Mouse (Mus musculus): ENCODE results near the gene Rad51b. TPM values are rescaled to one million over a fixed set of nuclear protein-coding genes. Genes with fewer than 3 reads are reported as not detected.

The Rad51b gene
- total RNA-seq, 4 experiments from 2014 or later: 0.17 to 0.34 TPM; not detected in 2

DNA sequence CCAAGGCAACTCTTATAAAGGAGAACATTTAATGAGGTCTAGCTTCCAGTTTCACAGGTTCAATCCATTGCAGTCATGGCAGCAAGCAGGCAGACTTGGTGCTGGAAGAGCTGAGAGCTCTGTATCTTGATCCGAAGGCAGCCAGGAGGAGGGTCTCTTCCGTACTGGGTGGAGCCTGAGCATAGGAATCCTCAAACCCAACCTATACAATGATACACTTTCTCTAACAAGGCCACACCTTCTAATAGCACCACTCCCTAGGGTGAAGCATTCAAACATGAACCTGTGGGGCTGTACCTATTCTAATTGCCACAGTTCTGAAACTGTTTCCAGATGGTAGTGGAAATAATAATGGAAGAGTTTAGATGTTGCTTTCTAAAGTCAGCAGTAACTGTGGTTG is 33.5 kb downstream of the Rad51b start:
- no peak for DNase-seq (ENCODE audit: low spot score in 2 of 2)

DNA sequence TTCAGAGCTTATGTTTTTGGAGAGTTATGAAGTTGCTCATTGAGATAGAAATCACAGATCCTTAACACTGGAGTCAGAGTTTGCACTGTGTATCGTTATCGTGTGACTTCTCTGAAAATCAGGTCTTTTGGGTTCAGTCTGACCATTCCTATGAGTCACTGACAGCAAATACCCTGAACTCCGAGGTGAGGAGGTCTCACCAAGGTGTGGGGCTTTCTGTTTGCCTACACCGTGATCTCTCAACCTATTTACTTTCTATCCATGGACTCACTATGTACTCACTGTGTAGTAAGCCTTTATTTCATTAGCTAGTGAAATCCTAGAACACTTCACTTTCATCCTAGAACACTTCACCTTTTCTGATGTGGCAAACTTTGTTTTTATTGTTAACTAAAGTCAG is 34.6 kb downstream of the Rad51b start:
- DNase-seq (ENCODE audit: low spot score in 2 of 2): no peak

DNA sequence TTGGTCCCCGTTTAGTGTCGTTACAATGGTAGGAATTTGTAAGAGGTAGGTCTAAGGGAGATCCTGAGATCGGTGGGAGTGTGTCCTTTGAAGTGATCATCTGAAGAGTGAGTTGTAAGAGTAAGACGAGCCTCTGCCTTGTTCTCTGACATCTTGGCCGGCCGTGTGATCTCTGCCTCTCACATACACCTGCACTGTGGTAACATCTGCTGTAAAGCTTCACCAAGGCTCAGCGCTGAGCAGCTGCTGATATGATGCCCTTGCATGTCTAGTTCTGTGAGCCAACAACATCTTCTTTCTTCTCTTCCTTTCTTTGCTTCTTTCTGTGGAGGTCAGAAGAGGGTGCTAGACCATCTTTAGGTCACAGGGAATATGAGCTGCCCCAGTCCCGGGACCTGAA is 41.7 kb downstream of the Rad51b start:
- no peak for DNase-seq (ENCODE audit: low spot score in 2 of 2)

DNA sequence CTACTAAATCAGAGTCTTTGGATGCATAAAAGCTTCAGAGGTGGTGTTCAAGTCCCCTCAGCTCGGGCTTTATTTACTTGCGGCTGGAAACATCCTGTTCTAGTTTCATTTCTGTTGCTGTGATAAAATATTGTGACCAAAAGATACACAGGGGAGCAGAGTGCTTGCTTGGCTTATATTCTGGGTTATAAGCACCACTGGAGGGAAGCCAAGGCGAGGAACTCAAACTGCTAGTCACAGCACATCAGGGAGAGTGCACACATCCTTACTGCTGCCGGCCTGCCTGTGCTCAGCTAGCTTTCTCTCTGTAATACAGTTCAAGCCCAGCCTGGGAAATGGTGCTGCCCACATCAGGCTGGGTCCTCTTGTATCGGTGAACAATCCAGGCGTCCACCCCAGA is 43.4 kb downstream of the Rad51b start:
- no peak for DNase-seq (ENCODE audit: low spot score in 2 of 2)

DNA sequence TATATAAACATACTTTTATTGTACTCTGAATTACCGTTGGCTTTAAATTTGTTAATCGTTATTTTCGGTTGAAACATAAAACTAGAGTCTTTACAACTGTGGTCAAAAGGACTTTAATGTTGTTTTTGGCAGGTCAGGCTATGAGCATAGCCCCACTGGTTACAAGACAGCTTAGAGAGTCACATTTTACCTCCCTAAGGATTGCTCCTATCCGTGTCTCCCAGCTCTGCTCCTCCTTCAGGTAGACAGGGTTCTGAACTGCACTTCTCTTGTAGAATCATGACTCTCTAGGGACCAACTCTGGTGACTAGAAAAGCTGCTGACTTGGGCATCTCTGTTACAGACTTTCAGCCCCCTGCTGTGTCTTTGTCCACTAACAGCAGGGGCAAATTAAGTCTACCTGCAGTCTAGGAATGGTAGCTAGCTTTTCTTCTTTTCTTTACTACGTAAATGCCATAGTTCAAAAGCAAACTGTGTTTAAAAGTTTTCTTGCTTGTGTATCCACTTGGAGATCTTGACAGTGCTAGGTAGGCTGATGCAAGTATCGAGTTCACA is 44.3 kb downstream of the Rad51b start:
- no peak for DNase-seq (ENCODE audit: low spot score in 2 of 2)

DNA sequence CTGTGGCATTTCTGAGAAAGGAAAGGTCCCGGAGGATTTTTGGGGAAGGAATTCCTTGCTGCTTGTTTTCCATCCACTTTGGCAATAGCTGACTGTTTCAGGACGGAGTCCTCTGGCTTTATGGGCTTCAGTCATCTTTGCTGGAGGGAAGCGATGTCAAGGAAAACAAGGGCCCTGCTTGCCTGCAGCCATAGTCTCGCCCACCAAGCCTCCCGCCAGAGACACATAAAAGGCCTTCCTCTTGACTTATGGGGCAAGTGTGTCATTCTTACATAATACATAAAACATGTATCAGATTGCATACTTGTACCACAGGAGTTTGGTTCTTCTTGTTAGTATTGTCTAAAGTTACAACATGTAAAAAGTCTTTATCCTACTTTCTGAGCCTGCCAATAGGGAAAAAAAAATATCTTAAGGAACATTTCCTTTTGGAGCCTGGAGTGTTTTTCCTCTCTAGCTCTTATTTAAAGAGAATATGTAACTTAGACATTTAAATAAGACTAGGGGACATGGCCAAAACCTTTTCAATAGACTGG is 49.2 kb downstream of the Rad51b start:
- DNase-seq (ENCODE audit: low spot score in 2 of 2): no peak

DNA sequence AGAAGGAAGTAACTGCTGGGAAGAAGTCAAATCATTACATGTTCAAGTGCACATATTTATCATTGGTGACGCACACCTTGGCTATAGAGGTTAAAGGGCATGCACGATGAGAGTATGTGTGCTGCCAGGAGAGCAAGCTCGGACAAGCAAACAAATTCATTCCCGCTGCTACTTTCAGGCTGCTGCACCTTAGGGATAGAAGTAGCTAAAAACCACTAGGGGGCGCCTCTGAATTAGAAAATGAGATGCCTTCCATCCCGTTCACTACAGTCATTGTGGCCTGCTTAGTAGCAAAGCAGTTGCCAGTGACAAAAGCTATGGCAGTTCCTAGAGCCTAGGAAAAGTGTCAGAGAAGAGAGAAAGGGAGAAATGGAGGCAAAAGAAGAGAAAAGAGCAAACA is 50.6 kb downstream of the Rad51b start:
- peak; percentile 43 to 54 for DNase-seq (ENCODE audit: low spot score in 2 of 2)

DNA sequence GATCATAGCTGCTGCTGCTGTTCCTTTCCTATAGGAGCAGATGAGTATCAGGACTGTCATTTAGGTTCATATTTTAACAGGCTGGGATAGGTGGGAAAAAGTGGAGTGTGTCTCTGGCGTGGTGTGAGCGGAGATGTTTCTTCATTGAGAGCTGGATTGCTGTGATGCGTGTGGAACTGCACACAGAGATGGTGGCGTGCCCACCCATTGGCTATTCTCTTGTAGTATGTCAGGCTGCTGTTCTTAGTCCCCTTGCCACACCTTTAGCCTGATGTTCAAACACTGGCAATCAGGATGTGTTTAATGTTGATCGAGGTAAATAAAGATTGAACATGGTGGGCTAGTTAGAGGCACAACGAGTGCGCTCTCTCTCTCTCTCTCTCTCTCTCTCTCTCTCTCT is 54.4 kb downstream of the Rad51b start:
- no peak for DNase-seq (ENCODE audit: low spot score in 2 of 2)

DNA sequence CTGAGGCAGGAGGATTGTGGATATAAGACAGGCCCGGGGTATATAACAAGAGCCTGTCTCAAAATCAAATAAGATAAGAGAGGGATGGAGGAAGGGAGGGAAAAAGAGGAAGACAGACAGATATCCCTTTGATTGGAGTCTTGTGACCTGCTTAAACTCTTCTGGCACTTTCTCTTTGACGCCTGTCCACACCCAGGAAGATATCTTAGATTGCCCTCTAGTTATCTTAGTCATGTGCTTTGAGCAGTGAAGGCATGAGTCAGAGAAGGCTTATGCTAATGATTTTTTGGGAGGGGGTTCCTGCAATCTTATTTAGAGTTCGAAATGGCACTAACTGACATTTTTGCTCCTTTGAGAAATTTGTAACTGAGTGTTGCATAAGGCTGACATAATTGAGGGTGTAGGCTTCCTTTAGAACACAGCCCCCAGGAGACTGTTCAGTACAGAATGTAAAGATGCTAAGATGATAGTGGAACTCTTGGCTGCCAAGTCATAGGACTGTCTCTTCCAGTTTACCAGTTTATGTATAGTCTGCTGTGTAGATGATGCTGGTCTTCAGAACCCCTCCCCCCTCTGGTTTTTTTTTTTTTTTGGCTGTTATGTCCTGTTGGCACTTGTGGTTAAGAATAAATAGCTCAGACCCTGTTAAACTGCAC is 55.1 kb downstream of the Rad51b start:
- no peak for DNase-seq (ENCODE audit: low spot score in 2 of 2)

DNA sequence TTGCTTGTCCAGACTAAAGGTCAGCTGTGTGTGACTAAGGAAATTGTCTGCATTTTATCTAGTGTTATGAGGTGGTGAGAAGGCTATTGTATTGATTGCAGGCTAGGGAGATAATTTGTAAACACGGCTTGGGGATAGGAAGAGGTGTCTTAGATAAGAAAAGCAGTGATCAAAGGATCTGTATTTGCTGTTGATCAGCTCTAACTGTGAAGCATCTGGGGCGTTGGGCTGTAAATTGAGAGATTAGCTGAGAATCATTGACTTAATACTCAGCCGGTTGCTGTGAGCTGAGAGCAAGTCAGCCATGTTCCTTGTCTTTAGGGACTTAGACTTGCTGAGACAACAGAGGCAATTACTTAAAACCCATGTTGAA is 55.6 kb downstream of the Rad51b start:
- no peak for DNase-seq (ENCODE audit: low spot score in 2 of 2)

DNA sequence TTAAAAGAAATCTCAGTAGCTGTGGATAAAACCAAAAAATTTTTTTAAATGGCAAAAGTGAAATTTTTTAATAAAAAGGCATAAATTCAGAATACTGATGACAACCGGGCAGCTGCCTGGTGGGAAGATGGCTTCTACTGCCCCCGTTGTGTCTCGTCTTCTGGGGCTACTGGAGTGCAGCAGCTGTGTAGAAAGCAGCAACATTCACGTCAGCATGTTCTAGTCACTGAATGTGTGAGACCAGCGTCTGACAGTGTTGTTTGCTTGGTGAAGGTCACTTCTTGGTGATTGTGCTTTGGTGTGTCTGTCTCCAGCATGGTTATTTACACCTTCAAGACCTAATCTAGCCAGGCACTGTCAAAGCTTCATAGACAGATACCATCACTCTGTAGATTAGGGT is 56.3 kb downstream of the Rad51b start:
- no peak for DNase-seq (ENCODE audit: low spot score in 2 of 2)

DNA sequence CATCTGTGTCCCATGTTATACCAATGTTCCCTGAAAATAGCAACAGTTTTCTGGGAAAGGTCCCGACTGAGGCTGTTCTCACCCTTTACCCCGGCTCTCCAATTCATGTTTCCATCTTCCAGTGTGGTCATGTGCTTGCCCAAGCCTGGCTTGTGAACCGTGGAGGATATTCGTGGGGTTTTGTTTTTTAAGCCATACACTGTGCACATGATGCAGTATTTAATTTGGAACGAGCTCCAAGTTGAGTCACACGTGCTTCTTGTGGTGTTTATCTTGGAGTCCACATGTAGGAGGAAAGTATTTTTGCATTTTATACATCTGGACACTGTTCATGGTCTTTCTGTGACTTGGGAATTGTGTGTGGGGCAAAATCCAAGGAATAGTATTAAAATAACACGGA is 57.5 kb downstream of the Rad51b start:
- DNase-seq (ENCODE audit: low spot score in 2 of 2): no peak

DNA sequence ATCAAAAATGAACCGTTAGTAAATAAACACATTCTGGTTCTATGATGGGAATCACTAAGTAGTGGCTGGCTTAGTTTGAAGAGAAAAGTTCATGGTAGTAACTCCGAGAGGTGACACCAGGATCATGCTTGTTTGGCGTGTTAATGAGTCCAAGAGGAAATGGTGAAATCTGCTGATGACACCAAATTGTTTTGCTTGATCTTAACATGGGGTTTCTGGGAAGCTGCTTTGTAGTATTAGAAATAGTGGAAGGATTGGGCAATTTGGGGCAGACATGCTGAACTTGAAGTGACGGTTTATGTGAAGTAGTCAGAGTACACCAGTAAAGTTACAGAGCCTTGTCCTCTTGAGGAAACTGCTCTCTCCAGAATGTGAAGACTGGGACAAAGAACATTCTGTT is 59.1 kb downstream of the Rad51b start:
- DNase-seq (ENCODE audit: low spot score in 2 of 2): no peak

DNA sequence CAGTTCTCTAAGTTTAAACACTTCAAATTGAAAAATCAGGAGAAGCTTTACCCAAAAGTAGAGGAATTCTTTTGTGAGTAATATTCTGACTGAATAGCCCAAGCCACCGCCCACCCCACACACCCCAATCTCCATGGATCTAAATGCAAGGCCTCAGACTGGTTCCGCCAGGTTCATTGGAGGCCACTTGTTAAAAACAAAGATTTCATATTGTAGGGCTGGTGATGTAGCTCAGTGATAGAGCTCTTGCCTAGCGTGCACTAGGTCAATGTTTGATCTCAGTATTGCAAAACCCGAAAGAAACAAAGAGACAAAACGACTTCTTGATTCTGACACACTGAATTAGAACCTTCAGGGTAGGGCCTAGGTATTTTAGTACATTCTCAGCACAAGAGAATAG is 60.5 kb downstream of the Rad51b start:
- no peak for DNase-seq (ENCODE audit: low spot score in 2 of 2)

DNA sequence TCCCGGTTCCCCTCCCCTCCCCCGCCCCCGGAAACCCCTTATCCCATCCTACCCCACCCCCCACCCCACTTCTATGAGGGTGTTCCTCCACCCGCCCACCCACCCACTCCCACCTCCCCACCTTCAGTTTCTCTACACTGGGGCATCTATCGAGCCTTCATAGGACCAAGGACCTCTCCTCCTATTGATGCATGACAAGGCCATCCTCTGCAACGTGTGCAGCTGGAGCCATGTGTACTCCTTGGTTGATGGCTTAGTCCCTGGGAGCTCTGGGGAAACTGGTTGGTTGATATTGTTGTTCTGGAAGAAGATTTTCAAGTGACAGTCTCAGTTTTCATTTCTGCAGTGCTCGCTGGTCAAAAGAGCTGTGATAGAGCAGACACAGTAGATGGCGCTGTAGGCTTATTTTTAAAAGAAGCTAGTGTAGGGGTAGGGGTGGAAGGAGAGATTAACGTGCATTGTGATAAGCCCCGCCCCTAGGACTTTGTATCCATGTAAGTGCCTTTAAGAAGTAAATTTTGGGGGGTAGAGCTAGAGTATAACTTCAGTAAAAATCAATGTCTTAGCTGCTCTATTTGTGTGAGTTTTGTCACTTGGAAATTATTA is 61.6 kb downstream of the Rad51b start:
- DNase-seq (ENCODE audit: low spot score in 2 of 2): peak; percentile 17 to 39

DNA sequence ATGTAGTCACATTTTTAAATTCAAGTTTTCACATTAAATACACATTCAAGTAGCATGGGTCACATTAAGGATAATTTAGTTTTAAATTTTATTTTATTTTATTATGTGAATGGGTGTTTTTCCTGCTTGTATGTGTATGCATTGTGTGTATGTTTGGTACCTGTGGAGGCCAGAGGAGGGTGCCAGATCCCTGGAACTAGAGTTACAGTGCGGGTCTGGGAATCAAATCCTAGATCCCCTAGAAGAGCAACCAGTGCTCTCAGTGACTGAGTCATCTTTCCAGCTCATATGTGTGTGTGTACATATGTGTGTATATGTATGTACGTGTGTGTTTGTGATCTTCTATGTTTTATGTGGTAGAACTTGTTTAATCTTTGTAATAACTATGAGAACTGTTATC is 62.3 kb downstream of the Rad51b start:
- DNase-seq (ENCODE audit: low spot score in 2 of 2): no peak

DNA sequence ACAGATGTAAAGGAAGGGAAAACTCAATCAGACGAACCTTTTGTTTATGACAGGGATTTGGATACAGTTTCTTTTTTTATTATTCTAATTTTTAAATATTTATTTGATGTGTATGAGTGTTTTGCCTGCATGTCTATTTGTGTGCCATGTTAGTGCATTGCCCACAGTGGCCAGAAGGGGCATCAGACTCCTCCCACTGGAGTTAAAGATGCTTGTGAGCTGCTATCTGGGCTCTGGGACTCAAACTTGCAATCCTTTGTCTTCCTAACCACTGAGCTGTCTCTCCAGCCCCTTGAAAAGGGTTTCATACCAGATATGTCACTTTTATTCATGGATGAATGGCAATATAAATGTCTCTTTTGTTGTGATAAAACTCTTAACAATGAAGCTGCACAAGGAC is 65.1 kb downstream of the Rad51b start:
- DNase-seq (ENCODE audit: low spot score in 2 of 2): no peak

DNA sequence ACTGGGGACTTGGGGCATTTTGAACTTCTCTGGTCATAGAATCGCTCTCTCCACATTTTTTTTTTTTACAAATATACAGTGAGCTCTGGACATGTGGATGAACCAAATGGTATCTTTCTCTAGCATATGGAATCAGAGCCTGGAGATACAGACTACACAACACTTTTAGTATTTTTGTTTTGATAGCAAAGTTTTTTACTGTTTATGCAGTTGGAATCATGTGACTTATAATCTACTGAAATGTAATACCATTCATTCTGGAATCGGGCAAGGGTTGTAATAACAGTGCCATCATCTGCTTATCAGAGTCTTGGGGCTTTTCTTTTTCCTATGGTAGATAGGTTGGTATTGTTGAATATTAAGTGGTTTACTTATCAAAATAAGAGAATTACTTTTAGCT is 67.2 kb downstream of the Rad51b start:
- DNase-seq (ENCODE audit: low spot score in 2 of 2): no peak

DNA sequence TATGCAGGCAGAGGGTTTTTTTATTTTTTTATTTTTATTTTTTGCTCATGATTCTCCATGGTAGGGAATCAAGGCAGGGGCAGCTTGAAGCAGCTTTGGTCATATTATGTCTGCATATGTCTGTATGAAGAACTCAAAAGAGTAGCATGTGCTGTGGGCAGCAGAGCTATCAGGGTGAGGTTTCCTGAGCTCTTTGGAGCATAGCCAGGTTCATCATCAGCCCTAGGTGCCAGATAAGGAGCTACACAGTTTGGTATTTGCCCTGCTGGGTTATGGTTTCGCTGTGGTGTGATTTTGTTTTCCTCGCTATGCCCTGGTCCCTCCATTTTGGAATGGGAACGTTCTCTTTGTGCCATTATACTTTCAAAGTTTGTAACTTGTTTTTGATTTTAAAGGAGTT is 71.7 kb downstream of the Rad51b start:
- DNase-seq (ENCODE audit: low spot score in 2 of 2): no peak

DNA sequence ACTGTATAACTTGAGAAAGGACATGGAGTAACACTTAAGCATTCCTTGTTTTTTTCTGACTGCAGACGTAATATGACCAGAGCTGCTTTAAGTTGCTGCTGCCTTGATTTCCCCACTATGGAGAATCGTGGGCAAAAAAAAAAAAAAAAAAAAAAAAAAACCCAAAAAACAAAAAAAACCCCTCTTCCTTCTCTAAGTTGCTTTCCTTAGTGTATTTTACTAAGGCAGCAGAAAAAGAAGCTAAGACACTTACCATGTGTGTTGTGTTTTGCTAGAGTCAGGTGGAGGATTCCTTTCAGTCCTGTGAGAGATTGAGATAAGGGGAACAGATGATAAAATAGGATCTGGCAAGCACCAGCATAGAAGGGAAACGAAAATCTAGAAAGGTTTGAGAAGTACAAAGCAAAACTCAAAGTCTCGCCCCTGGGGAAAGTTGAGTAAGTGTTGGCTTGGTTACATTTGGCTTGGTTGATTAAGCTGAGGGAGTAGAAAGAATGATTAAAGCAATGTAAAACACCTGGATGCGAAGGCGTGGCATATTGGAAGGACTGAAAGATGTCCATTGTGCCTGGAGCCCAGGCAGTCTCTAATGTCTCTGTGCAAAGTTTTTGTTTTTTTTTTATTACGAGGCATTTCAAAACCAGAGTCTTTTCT is 72.6 kb downstream of the Rad51b start:
- DNase-seq (ENCODE audit: low spot score in 2 of 2): no peak

DNA sequence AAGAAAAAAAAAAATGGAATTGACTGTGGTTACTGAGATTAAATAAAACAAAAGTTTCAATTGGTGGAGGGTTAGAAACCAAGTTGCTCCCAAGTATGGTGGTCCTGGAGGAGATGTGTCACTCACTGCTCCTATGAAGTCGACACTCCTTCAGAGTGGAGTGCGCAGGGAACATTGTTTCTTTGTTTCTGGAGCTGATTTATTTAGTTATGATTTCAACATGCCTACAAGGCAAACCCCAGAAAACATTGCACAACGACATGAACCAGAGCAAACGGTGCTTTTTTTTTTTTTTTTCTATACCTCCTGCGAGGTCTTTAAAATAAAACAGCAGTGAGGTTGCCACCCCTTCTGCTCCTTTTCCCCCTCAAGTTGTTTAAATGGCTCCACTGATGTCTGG is 75.6 kb downstream of the Rad51b start:
- no peak for DNase-seq (ENCODE audit: low spot score in 2 of 2)

DNA sequence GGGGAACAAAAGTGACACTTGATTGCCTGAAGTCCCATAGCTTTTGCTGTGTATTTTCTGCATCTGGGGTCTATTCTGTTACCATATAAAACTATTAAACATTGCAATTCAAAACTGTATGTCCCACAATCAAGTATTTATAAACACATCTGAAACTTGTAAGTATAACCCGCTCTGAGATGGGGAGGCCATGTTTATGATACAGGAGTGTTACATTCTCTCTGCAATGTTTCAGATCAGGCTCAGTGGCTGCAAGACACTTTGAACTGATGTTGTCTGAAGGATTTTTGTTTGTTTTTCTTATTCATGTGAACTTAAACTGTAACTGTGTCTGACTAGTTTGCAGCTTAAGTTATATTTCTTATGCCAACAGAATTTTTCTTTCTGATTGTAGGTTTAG is 80.3 kb downstream of the Rad51b start:
- DNase-seq (ENCODE audit: low spot score in 2 of 2): no peak

DNA sequence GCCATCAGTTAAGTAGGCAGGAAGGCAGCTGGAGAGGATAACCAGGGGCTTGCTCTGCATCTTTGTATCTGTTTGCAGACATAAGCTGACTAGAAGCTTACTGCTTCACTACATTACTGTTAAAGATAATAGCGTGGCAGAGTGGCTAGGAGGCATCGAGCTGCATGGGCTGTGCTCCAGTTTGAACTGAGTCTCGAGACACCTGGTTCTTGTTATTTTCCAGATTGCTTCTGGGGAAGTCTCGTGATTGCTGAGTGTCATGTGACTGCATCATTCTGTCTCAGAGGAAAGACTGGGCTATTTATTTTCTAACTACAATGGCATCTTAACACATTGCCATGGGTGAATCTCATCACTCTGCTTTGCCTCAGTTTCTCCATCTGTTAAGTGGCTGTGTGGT is 80.8 kb downstream of the Rad51b start:
- peak in 1 of 2 experiments; percentile 10 for DNase-seq (ENCODE audit: low spot score in 2 of 2)
